Mouse (Mus musculus): ENCODE data around the gene Ctnna3. TPM values are rescaled to one million over a fixed set of nuclear protein-coding genes. Genes with fewer than 3 reads are reported as not detected.

Ctnna3 gene
- polyA plus RNA-seq, 1 experiment from 2014 or later, result 0.41 TPM

GRCm38 (mm10) chr10:64636760-64637159 lies 1206.9 kb downstream of the Ctnna3 start:
- no peak overlapping the region for H3K9ac ChIP-seq (ENCODE audit: low read length)
- no peak for ATAC-seq
- no peak overlapping the region for H3K4me3 ChIP-seq (ENCODE audit: low read depth, low read length)
- H3K36me3 ChIP-seq (ENCODE audit: control insufficient read depth, insufficient read depth, low read length), result no peaks in the 10 kb centered on the region
- DNase-seq (ENCODE audit: low spot score), result no peak
- 8% methylated on average over 5 of the region's 5 CpGs for WGBS
- H3K4me1 ChIP-seq (ENCODE audit: control insufficient read depth, insufficient read depth, low read length), result no peaks in the 10 kb centered on the region
- H3K4me2 ChIP-seq (ENCODE audit: low read length), result no peak overlapping the region
- H3K27me3 ChIP-seq (replicated peaks; ENCODE audit: control insufficient read depth, insufficient read depth, low read length), result no peaks in the 10 kb centered on the region
- no peak overlapping the region for H3K27ac ChIP-seq (ENCODE audit: low read depth, low read length)
- no peaks in the 10 kb centered on the region for H3K9me3 ChIP-seq (replicated peaks; ENCODE audit: control insufficient read depth, low read length)

- H3K27me3 ChIP-seq (replicated peaks; ENCODE audit: control insufficient read depth, insufficient read depth, low read length), result no peaks in the 10 kb centered on the region
- H3K36me3 ChIP-seq (ENCODE audit: control insufficient read depth, insufficient read depth, low read length), result no peaks in the 10 kb centered on the region
- ATAC-seq (peak; percentile 71; the same call in 1 of the 2 replicates), DNase-seq (ENCODE audit: low spot score) (peak; percentile 49)
- no peak overlapping the region for H3K27ac ChIP-seq (ENCODE audit: low read depth, low read length)
- no peaks in the 10 kb centered on the region for H3K4me1 ChIP-seq (ENCODE audit: control insufficient read depth, insufficient read depth, low read length)
- H3K9me3 ChIP-seq (replicated peaks; ENCODE audit: control insufficient read depth, low read length), result no peaks in the 10 kb centered on the region
- H3K4me2 ChIP-seq (ENCODE audit: low read length), result no peak overlapping the region
- no peak overlapping the region for H3K4me3 ChIP-seq (ENCODE audit: low read depth, low read length)
- no peak overlapping the region for H3K9ac ChIP-seq (ENCODE audit: low read length)
These were observed 1209.2 kb downstream of the Ctnna3 start for GRCm38 (mm10) chr10:64639061-64639460.

GRCm38 (mm10) chr10:64641093-64641492 lies 1211.2 kb downstream of the Ctnna3 start:
- ATAC-seq, result no peak
- Histone ChIP-seq H3K4me3 (ENCODE audit: low read depth, low read length) (no peak overlapping the region), H3K27ac (ENCODE audit: low read depth, low read length) (no peak overlapping the region), H3K27me3 (replicated peaks; ENCODE audit: control insufficient read depth, insufficient read depth, low read length) (no peaks in the 10 kb centered on the region), H3K36me3 (ENCODE audit: control insufficient read depth, insufficient read depth, low read length) (no peaks in the 10 kb centered on the region), H3K4me1 (ENCODE audit: control insufficient read depth, insufficient read depth, low read length) (no peaks in the 10 kb centered on the region), H3K4me2 (ENCODE audit: low read length) (no peak overlapping the region), H3K9me3 (replicated peaks; ENCODE audit: control insufficient read depth, low read length) (no peaks in the 10 kb centered on the region), H3K9ac (ENCODE audit: low read length) (no peak overlapping the region)
- 87% methylated on average over 4 of the region's 4 CpGs for WGBS
- no peak for DNase-seq (ENCODE audit: low spot score)

GRCm38 (mm10) chr10:64641576-64641975 lies 1211.7 kb downstream of the Ctnna3 start:
- WGBS, result 68% methylated on average over 8 of the region's 8 CpGs
- Histone ChIP-seq H3K27me3 (replicated peaks; ENCODE audit: control insufficient read depth, insufficient read depth, low read length) (no peaks in the 10 kb centered on the region), H3K4me1 (ENCODE audit: control insufficient read depth, insufficient read depth, low read length) (no peaks in the 10 kb centered on the region), H3K36me3 (ENCODE audit: control insufficient read depth, insufficient read depth, low read length) (no peaks in the 10 kb centered on the region), H3K4me3 (ENCODE audit: low read depth, low read length) (no peak overlapping the region), H3K9me3 (replicated peaks; ENCODE audit: control insufficient read depth, low read length) (no peaks in the 10 kb centered on the region), H3K27ac (ENCODE audit: low read depth, low read length) (no peak overlapping the region), H3K4me2 (ENCODE audit: low read length) (no peak overlapping the region), H3K9ac (ENCODE audit: low read length) (no peak overlapping the region)
- DNase-seq (ENCODE audit: low spot score) (peak; percentile 11), ATAC-seq (no peak)

- Histone ChIP-seq H3K27ac (ENCODE audit: low read depth, low read length) (no peak overlapping the region), H3K27me3 (replicated peaks; ENCODE audit: control insufficient read depth, insufficient read depth, low read length) (no peaks in the 10 kb centered on the region), H3K9me3 (replicated peaks; ENCODE audit: control insufficient read depth, low read length) (no peaks in the 10 kb centered on the region), H3K4me2 (ENCODE audit: low read length) (no peak overlapping the region), H3K4me1 (ENCODE audit: control insufficient read depth, insufficient read depth, low read length) (no peaks in the 10 kb centered on the region), H3K4me3 (ENCODE audit: low read depth, low read length) (no peak overlapping the region), H3K9ac (ENCODE audit: low read length) (no peak overlapping the region), H3K36me3 (ENCODE audit: control insufficient read depth, insufficient read depth, low read length) (no peaks in the 10 kb centered on the region)
- ATAC-seq (no peak), DNase-seq (ENCODE audit: low spot score) (no peak)
- WGBS, result 82% methylated on average over 2 of the region's 2 CpGs
These were observed 1214.1 kb downstream of the Ctnna3 start for GRCm38 (mm10) chr10:64643976-64644375.

- H3K4me2 ChIP-seq (ENCODE audit: low read length), result no peak overlapping the region
- no peaks in the 10 kb centered on the region for H3K9me3 ChIP-seq (replicated peaks; ENCODE audit: control insufficient read depth, low read length)
- no peak overlapping the region for H3K27ac ChIP-seq (ENCODE audit: low read depth, low read length)
- no peaks in the 10 kb centered on the region for H3K27me3 ChIP-seq (replicated peaks; ENCODE audit: control insufficient read depth, insufficient read depth, low read length)
- no peaks in the 10 kb centered on the region for H3K36me3 ChIP-seq (ENCODE audit: control insufficient read depth, insufficient read depth, low read length)
- DNase-seq (ENCODE audit: low spot score) (no peak), ATAC-seq (no peak)
- no peaks in the 10 kb centered on the region for H3K4me1 ChIP-seq (ENCODE audit: control insufficient read depth, insufficient read depth, low read length)
- no peak overlapping the region for H3K9ac ChIP-seq (ENCODE audit: low read length)
- no peak overlapping the region for H3K4me3 ChIP-seq (ENCODE audit: low read depth, low read length)
- 40% methylated on average over 4 of the region's 4 CpGs for WGBS
These were observed 1231.3 kb downstream of the Ctnna3 start for GRCm38 (mm10) chr10:64661190-64661589.

- Histone ChIP-seq H3K27me3 (replicated peaks; ENCODE audit: control insufficient read depth, insufficient read depth, low read length) (no peaks in the 10 kb centered on the region), H3K9ac (ENCODE audit: low read length) (no peak overlapping the region), H3K4me3 (ENCODE audit: low read depth, low read length) (no peak overlapping the region), H3K27ac (ENCODE audit: low read depth, low read length) (no peak overlapping the region), H3K36me3 (ENCODE audit: control insufficient read depth, insufficient read depth, low read length) (no peaks in the 10 kb centered on the region), H3K4me2 (ENCODE audit: low read length) (no peak overlapping the region), H3K9me3 (replicated peaks; ENCODE audit: control insufficient read depth, low read length) (no peaks in the 10 kb centered on the region), H3K4me1 (ENCODE audit: control insufficient read depth, insufficient read depth, low read length) (no peaks in the 10 kb centered on the region)
- WGBS, result 75% methylated on average over 2 of the region's 2 CpGs
- ATAC-seq (no peak), DNase-seq (ENCODE audit: low spot score) (no peak)
These were observed 1241.6 kb downstream of the Ctnna3 start for GRCm38 (mm10) chr10:64671469-64671868.

GRCm38 (mm10) chr10:64675796-64676195 lies 1245.9 kb downstream of the Ctnna3 start:
- ATAC-seq (no peak), DNase-seq (ENCODE audit: low spot score) (no peak)
- H3K9ac ChIP-seq (ENCODE audit: low read length), result no peak overlapping the region
- H3K9me3 ChIP-seq (replicated peaks; ENCODE audit: control insufficient read depth, low read length), result no peaks in the 10 kb centered on the region
- no peaks in the 10 kb centered on the region for H3K4me1 ChIP-seq (ENCODE audit: control insufficient read depth, insufficient read depth, low read length)
- 91% methylated on average over 3 of the region's 3 CpGs for WGBS
- no peak overlapping the region for H3K4me2 ChIP-seq (ENCODE audit: low read length)
- H3K27ac ChIP-seq (ENCODE audit: low read depth, low read length), result no peak overlapping the region
- no peaks in the 10 kb centered on the region for H3K27me3 ChIP-seq (replicated peaks; ENCODE audit: control insufficient read depth, insufficient read depth, low read length)
- H3K36me3 ChIP-seq (ENCODE audit: control insufficient read depth, insufficient read depth, low read length), result no peaks in the 10 kb centered on the region
- H3K4me3 ChIP-seq (ENCODE audit: low read depth, low read length), result no peak overlapping the region

- H3K4me3 ChIP-seq (ENCODE audit: low read depth, low read length), result no peak overlapping the region
- H3K27me3 ChIP-seq (replicated peaks; ENCODE audit: control insufficient read depth, insufficient read depth, low read length), result no peaks in the 10 kb centered on the region
- H3K9ac ChIP-seq (ENCODE audit: low read length), result no peak overlapping the region
- DNase-seq (ENCODE audit: low spot score) (no peak), ATAC-seq (no peak)
- no peak overlapping the region for H3K27ac ChIP-seq (ENCODE audit: low read depth, low read length)
- H3K4me2 ChIP-seq (ENCODE audit: low read length), result no peak overlapping the region
- H3K4me1 ChIP-seq (ENCODE audit: control insufficient read depth, insufficient read depth, low read length), result no peaks in the 10 kb centered on the region
- 81% methylated on average over 2 of the region's 2 CpGs for WGBS
- no peaks in the 10 kb centered on the region for H3K9me3 ChIP-seq (replicated peaks; ENCODE audit: control insufficient read depth, low read length)
- H3K36me3 ChIP-seq (ENCODE audit: control insufficient read depth, insufficient read depth, low read length), result no peaks in the 10 kb centered on the region
These were observed 1280.1 kb downstream of the Ctnna3 start for GRCm38 (mm10) chr10:64710017-64710416.

All from forebrain, embryonic 14.5 days (tissue).